Mouse (Mus musculus): Measurements from ENCODE around the gene Galp. TPM values are rescaled to one million over a fixed set of nuclear protein-coding genes. Genes with fewer than 3 reads are reported as not detected.
"Not testable (repeated sequence)": the region's sequence is repeated elsewhere in the genome, so short reads cannot be mapped to it uniquely, and the experiment has no call there.

Galp gene
- polyA plus RNA-seq, 1 experiment from 2014 or later, result not detected

GRCm38 (mm10) chr7:6221978-6222377 is 25.1 kb downstream of the Galp start, which contains the start of gene Zscan5b:
Gene Zscan5b, plus strand, starts transcription at chr7:6222278.
- 93% methylated on average over 12 of the region's 12 CpGs for WGBS

DNA sequence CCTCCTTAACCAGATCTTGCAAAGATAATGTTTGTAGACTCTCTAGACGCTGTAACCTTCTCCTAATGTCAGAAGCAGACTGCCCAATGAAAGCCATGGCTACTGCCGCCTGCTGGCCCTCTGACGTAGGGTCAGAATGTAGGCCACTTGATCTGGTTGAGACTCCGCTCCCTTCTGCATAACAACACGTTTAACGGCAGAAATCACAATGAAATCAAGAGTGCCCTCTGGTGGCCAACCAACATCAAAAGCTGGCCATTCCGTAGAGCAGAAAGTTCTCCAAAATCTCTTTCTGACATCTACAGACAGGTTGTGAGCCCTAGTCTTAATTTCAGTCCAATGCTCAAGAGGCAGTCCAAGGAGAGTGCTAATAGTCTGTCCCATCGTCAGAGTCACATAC is 31.6 kb downstream of the Galp start:
- not testable (repeated sequence) for H3K4me2 ChIP-seq (ENCODE audit: low read length); ATAC-seq; H3K27me3 ChIP-seq (replicated peaks; ENCODE audit: control insufficient read depth, insufficient read depth, low read length); H3K9ac ChIP-seq (replicated peaks; ENCODE audit: low read depth, low read length); H3K27ac ChIP-seq (ENCODE audit: low read length); H3K4me1 ChIP-seq (replicated peaks; ENCODE audit: control insufficient read depth, insufficient read depth, low read length); H3K9me3 ChIP-seq (ENCODE audit: control insufficient read depth, low read length); H3K4me3 ChIP-seq (replicated peaks; ENCODE audit: low read length); H3K36me3 ChIP-seq (ENCODE audit: control insufficient read depth, insufficient read depth)
- WGBS, result 52% methylated on average over 8 of the region's 8 CpGs

More at GRCm38 (mm10) chr7:6221978-6222377, 25.1 kb downstream of the Galp start, which contains the start of gene Zscan5b:
- Histone ChIP-seq H3K4me1 (replicated peaks; ENCODE audit: control insufficient read depth, insufficient read depth, low read length) (no peaks in the 10 kb centered on the region), H3K27me3 (replicated peaks; ENCODE audit: control insufficient read depth, insufficient read depth, low read length) (no peaks in the 10 kb centered on the region), H3K27ac (ENCODE audit: low read length) (no peak within 1 kb of the TSS), H3K9me3 (ENCODE audit: control insufficient read depth, low read length) (no peaks in the 10 kb centered on the region), H3K36me3 (ENCODE audit: control insufficient read depth, insufficient read depth) (no peaks in the 10 kb centered on the region), H3K4me2 (ENCODE audit: low read length) (no peak within 1 kb of the TSS), H3K4me3 (replicated peaks; ENCODE audit: low read length) (no peak within 1 kb of the TSS), H3K9ac (replicated peaks; ENCODE audit: low read depth, low read length) (no peak within 1 kb of the TSS)
- no peak for ATAC-seq

DNA sequence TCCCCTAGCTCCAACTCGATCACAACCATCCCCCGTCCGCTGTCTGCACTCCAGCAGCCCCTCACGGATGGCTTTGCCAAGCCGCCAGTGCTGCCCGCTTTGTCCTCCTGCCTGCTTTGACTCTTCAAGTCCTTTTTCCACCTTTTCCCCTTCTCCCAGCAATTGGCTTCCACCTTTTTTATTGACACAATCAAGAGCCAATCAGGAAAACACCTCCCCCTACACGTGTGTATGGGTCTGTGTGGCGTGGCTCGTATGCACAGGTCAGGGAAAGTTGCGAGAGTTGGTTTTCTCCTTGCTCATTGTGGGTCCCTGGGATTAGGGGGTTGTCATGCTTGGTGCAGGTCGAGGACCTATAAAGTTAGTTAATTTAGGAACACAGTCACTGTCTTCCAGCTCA is 42.9 kb downstream of the Galp start:
- H3K9me3 ChIP-seq (ENCODE audit: control insufficient read depth, low read length), result no peaks in the 10 kb centered on the region
- H3K27ac ChIP-seq (ENCODE audit: low read length), result no peak overlapping the region
- no peaks in the 10 kb centered on the region for H3K36me3 ChIP-seq (ENCODE audit: control insufficient read depth, insufficient read depth)
- H3K9ac ChIP-seq (replicated peaks; ENCODE audit: low read depth, low read length), result no peak overlapping the region
- 47% methylated on average over 11 of the region's 11 CpGs for WGBS
- H3K4me2 ChIP-seq (ENCODE audit: low read length), result no peak overlapping the region
- no peaks in the 10 kb centered on the region for H3K4me1 ChIP-seq (replicated peaks; ENCODE audit: control insufficient read depth, insufficient read depth, low read length)
- no peak for ATAC-seq
- no peaks in the 10 kb centered on the region for H3K27me3 ChIP-seq (replicated peaks; ENCODE audit: control insufficient read depth, insufficient read depth, low read length)
- no peak overlapping the region for H3K4me3 ChIP-seq (replicated peaks; ENCODE audit: low read length)

GRCm38 (mm10) chr7:6240841-6241425 is 44.0 kb downstream of the Galp start:
- H3K9ac ChIP-seq (replicated peaks; ENCODE audit: low read depth, low read length); ATAC-seq; H3K4me1 ChIP-seq (replicated peaks; ENCODE audit: control insufficient read depth, insufficient read depth, low read length); H3K4me2 ChIP-seq (ENCODE audit: low read length); H3K36me3 ChIP-seq (ENCODE audit: control insufficient read depth, insufficient read depth); H3K27me3 ChIP-seq (replicated peaks; ENCODE audit: control insufficient read depth, insufficient read depth, low read length); H3K9me3 ChIP-seq (ENCODE audit: control insufficient read depth, low read length); H3K4me3 ChIP-seq (replicated peaks; ENCODE audit: low read length); H3K27ac ChIP-seq (ENCODE audit: low read length): not testable (repeated sequence)
- 31% methylated on average over 1 of the region's 1 CpGs for WGBS

DNA sequence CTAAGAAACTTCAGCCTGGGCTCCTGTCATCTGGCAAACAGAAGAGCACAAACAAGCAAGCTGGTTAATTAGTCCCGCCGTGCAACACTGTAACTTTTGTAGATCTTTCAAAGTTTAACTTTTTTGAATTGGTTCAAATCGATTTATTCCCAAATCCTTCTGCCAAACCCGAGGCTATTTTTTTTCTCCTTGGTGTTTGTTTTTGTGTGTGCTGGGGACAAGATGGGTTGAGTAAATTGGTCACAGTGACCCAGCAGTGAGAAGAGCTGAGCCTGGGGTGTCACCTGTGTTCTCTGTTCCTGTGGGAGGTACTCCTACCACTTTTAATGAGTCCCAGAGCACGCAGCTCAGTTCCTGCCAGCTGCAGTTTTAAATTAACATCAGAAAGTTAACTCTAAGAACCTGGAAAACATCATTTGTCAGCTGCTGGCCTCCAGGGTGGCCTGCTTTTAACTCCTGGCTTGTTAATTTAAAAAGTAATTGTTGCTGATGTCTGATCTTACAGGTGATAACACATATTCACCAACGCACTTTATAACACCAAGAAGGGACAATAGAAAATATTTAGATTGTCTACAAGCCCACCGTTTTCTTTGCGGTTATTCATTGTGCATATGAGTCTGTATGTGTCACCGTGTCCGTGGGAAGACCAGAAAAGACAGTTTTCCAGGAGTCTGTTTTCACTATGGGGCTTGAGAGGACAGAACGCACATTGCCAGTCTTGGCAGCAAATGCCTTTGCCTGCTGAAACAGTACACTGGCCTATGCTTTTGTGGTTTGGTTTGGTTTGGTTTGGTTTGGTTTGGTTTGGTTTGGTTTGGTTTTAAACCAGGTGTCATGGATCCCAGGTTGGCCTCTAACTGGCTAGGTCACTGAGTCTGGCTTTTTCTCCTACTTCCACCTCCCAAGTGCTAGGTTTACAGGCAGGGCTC is 47.7 kb downstream of the Galp start:
- ATAC-seq, result no peak
- Histone ChIP-seq H3K9me3 (ENCODE audit: control insufficient read depth, low read length) (no peaks in the 10 kb centered on the region), H3K4me2 (ENCODE audit: low read length) (no peak overlapping the region), H3K36me3 (ENCODE audit: control insufficient read depth, insufficient read depth) (no peaks in the 10 kb centered on the region), H3K4me3 (replicated peaks; ENCODE audit: low read length) (no peak overlapping the region), H3K4me1 (replicated peaks; ENCODE audit: control insufficient read depth, insufficient read depth, low read length) (no peaks in the 10 kb centered on the region), H3K27me3 (replicated peaks; ENCODE audit: control insufficient read depth, insufficient read depth, low read length) (no peaks in the 10 kb centered on the region), H3K9ac (replicated peaks; ENCODE audit: low read depth, low read length) (no peak overlapping the region), H3K27ac (ENCODE audit: low read length) (no peak overlapping the region)
- 65% methylated on average over 11 of the region's 11 CpGs for WGBS

GRCm38 (mm10) chr7:6252410-6252809 is 55.5 kb downstream of the Galp start, which contains the start of gene Epp13:
Gene Epp13, plus strand, starts transcription at chr7:6252710.
- Histone ChIP-seq H3K4me3 (replicated peaks; ENCODE audit: low read length) (no peak within 1 kb of the TSS), H3K27me3 (replicated peaks; ENCODE audit: control insufficient read depth, insufficient read depth, low read length) (no peaks in the 10 kb centered on the region), H3K4me1 (replicated peaks; ENCODE audit: control insufficient read depth, insufficient read depth, low read length) (no peaks in the 10 kb centered on the region), H3K27ac (ENCODE audit: low read length) (no peak within 1 kb of the TSS), H3K36me3 (ENCODE audit: control insufficient read depth, insufficient read depth) (no peaks in the 10 kb centered on the region), H3K9ac (replicated peaks; ENCODE audit: low read depth, low read length) (no peak within 1 kb of the TSS), H3K9me3 (ENCODE audit: control insufficient read depth, low read length) (no peaks in the 10 kb centered on the region), H3K4me2 (ENCODE audit: low read length) (no peak within 1 kb of the TSS)
- 87% methylated on average over 6 of the region's 6 CpGs for WGBS
- ATAC-seq, result no peak

GRCm38 (mm10) chr7:6254451-6254850 is 57.6 kb downstream of the Galp start:
- Histone ChIP-seq H3K9ac (replicated peaks; ENCODE audit: low read depth, low read length) (no peak overlapping the region), H3K36me3 (ENCODE audit: control insufficient read depth, insufficient read depth) (no peaks in the 10 kb centered on the region), H3K4me3 (replicated peaks; ENCODE audit: low read length) (no peak overlapping the region), H3K27me3 (replicated peaks; ENCODE audit: control insufficient read depth, insufficient read depth, low read length) (no peaks in the 10 kb centered on the region), H3K4me2 (ENCODE audit: low read length) (no peak overlapping the region), H3K4me1 (replicated peaks; ENCODE audit: control insufficient read depth, insufficient read depth, low read length) (no peaks in the 10 kb centered on the region), H3K9me3 (ENCODE audit: control insufficient read depth, low read length) (no peaks in the 10 kb centered on the region), H3K27ac (ENCODE audit: low read length) (no peak overlapping the region)
- 94% methylated on average over 5 of the region's 5 CpGs for WGBS
- no peak for ATAC-seq

- no peak overlapping the region for H3K27ac ChIP-seq (ENCODE audit: low read length)
- H3K9me3 ChIP-seq (ENCODE audit: control insufficient read depth, low read length), result no peaks in the 10 kb centered on the region
- ATAC-seq, result no peak
- no peak overlapping the region for H3K4me2 ChIP-seq (ENCODE audit: low read length)
- H3K27me3 ChIP-seq (replicated peaks; ENCODE audit: control insufficient read depth, insufficient read depth, low read length), result no peaks in the 10 kb centered on the region
- no peak overlapping the region for H3K9ac ChIP-seq (replicated peaks; ENCODE audit: low read depth, low read length)
- no peaks in the 10 kb centered on the region for H3K36me3 ChIP-seq (ENCODE audit: control insufficient read depth, insufficient read depth)
- no peaks in the 10 kb centered on the region for H3K4me1 ChIP-seq (replicated peaks; ENCODE audit: control insufficient read depth, insufficient read depth, low read length)
- 84% methylated on average over 4 of the region's 4 CpGs for WGBS
- H3K4me3 ChIP-seq (replicated peaks; ENCODE audit: low read length), result no peak overlapping the region
Observed at GRCm38 (mm10) chr7:6257386-6257785, 60.5 kb downstream of the Galp start.

- WGBS, result 37% methylated on average over 16 of the region's 16 CpGs
- no peaks in the 10 kb centered on the region for H3K36me3 ChIP-seq (ENCODE audit: control insufficient read depth, insufficient read depth)
- H3K4me2 ChIP-seq (ENCODE audit: low read length), result no peak overlapping the region
- H3K4me1 ChIP-seq (replicated peaks; ENCODE audit: control insufficient read depth, insufficient read depth, low read length), result no peaks in the 10 kb centered on the region
- H3K27ac ChIP-seq (ENCODE audit: low read length), result no peak overlapping the region
- no peak overlapping the region for H3K9ac ChIP-seq (replicated peaks; ENCODE audit: low read depth, low read length)
- H3K9me3 ChIP-seq (ENCODE audit: control insufficient read depth, low read length), result no peaks in the 10 kb centered on the region
- H3K27me3 ChIP-seq (replicated peaks; ENCODE audit: control insufficient read depth, insufficient read depth, low read length), result no peaks in the 10 kb centered on the region
- no peak for ATAC-seq
- H3K4me3 ChIP-seq (replicated peaks; ENCODE audit: low read length), result no peak overlapping the region
Observed at GRCm38 (mm10) chr7:6258232-6259220, 61.6 kb downstream of the Galp start.

All from forebrain, embryonic 16.5 days (tissue).